Mouse (Mus musculus) forebrain, embryonic 12.5 days (tissue): ENCODE results near the gene Eef1akmt2. TPM values are rescaled to one million over a fixed set of nuclear protein-coding genes. Genes with fewer than 3 reads are reported as not detected.

Experiments
- ATAC-seq: fragments of 200-750 bp; cut with Nextera tagmentation; 2 replicates; pipeline ENCODE4 v1.8.0; 2017; ENCODE audit warnings: moderate TSS enrichment; ENCODE audit not compliant: low FRiP score
- H3K27ac ChIP-seq: fragments of 300-500 bp; sonication (generic); 2 replicates; pipeline ENCODE4 v1.5.1; 2016; ENCODE audit warnings: mild to moderate bottlenecking
- H3K27me3 ChIP-seq: fragments of 300-500 bp; sonication (generic); 2 replicates; pipeline ENCODE4 v1.6.1; 2016; ENCODE audit warnings: mild to moderate bottlenecking
- H3K36me3 ChIP-seq: fragments of 300-500 bp; sonication (generic); replicated peaks from 2 replicates; pipeline ENCODE4 v1.6.1; 2016; ENCODE audit warnings: mild to moderate bottlenecking
- H3K4me1 ChIP-seq: fragments of 300-500 bp; sonication (generic); 2 replicates; pipeline ENCODE4 v1.6.1; 2016
- H3K4me2 ChIP-seq: fragments of 300-500 bp; sonication (generic); 2 replicates; pipeline ENCODE4 v1.6.1; 2016; ENCODE audit warnings: mild to moderate bottlenecking, moderate library complexity
- H3K4me3 ChIP-seq: fragments of 300-500 bp; sonication (generic); replicated peaks from 2 replicates; pipeline ENCODE4 v1.5.1; 2016; ENCODE audit warnings: mild to moderate bottlenecking
- H3K9ac ChIP-seq: fragments of 300-500 bp; sonication (generic); 2 replicates; pipeline ENCODE4 v1.6.1; 2016; ENCODE audit warnings: mild to moderate bottlenecking
- H3K9me3 ChIP-seq: fragments of 300-500 bp; sonication (generic); 2 replicates; pipeline ENCODE4 v1.6.1; 2016
- WGBS: fragments of 180-500 bp; shearing (Covaris S2); methylation state at CpG from one replicate; pipeline ENCODE4 v1.1.7; 2016; 5-methylcytosine and 5-hydroxymethylcytosine counted together
- polyA plus RNA-seq: library from polyadenylated mRNA; unstranded; fragments of >200 nt; fragmentation: Nextera tagmentation; extraction: Ambion mirVana; gene quantifications from 2 replicates; pipeline ENCODE4 v1.2.1, GENCODE M21; 2016

The Eef1akmt2 gene
- polyA plus RNA-seq, result 93.6 and 93.7 TPM in 2 replicates

- Histone ChIP-seq H3K4me1 (peaks cover 10% of the 10 kb centered on the region), H3K4me3 (peak within 1 kb of the TSS; percentile 68), H3K27ac (peak within 1 kb of the TSS; percentile 98), H3K4me2 (peak within 1 kb of the TSS; percentile 65), H3K36me3 (peaks cover 26% of the 10 kb centered on the region), H3K9me3 (no peaks in the 10 kb centered on the region), H3K27me3 (no peaks in the 10 kb centered on the region), H3K9ac (peak within 1 kb of the TSS; percentile 79)
- WGBS, result under 1% methylated on average over 37 of the region's 37 CpGs
- peak; percentile 97 for ATAC-seq
Observed at GRCm38 (mm10) chr7:132852173-132852844, at the start of gene Eef1akmt2. TSS of gene Eef1akmt2 (minus strand) at chr7:132852673.

- Histone ChIP-seq H3K4me2 (no peak overlapping the region), H3K4me1 (no peaks in the 10 kb centered on the region), H3K36me3 (no peaks in the 10 kb centered on the region), H3K4me3 (no peak overlapping the region), H3K9ac (no peak overlapping the region), H3K9me3 (no peaks in the 10 kb centered on the region), H3K27me3 (no peaks in the 10 kb centered on the region), H3K27ac (no peak overlapping the region)
- WGBS, result 65% methylated on average over 2 of the region's 2 CpGs
- no peak for ATAC-seq
Observed at GRCm38 (mm10) chr7:132900826-132901531, 48.5 kb upstream of the Eef1akmt2 start.

GRCm38 (mm10) chr7:132898234-132898633 lies 45.8 kb upstream of the Eef1akmt2 start:
- 93% methylated on average over 2 of the region's 2 CpGs for WGBS
- Histone ChIP-seq H3K27me3 (no peaks in the 10 kb centered on the region), H3K36me3 (no peaks in the 10 kb centered on the region), H3K4me1 (no peaks in the 10 kb centered on the region), H3K4me2 (no peak overlapping the region), H3K9me3 (no peaks in the 10 kb centered on the region), H3K27ac (no peak overlapping the region), H3K9ac (no peak overlapping the region), H3K4me3 (no peak overlapping the region)
- ATAC-seq, result no peak

- no peak overlapping the region for H3K9ac ChIP-seq
- H3K4me2 ChIP-seq, result no peak overlapping the region
- no peaks in the 10 kb centered on the region for H3K27me3 ChIP-seq
- no peak overlapping the region for H3K4me3 ChIP-seq
- no peak for ATAC-seq
- WGBS, result 83% methylated on average over 10 of the region's 10 CpGs
- H3K27ac ChIP-seq, result no peak overlapping the region
- H3K36me3 ChIP-seq, result no peaks in the 10 kb centered on the region
- no peaks in the 10 kb centered on the region for H3K4me1 ChIP-seq
- no peaks in the 10 kb centered on the region for H3K9me3 ChIP-seq
Observed at GRCm38 (mm10) chr7:132897258-132897657, 44.8 kb upstream of the Eef1akmt2 start.

- Histone ChIP-seq H3K27me3 (no peaks in the 10 kb centered on the region), H3K9ac (no peak overlapping the region), H3K27ac (no peak overlapping the region), H3K36me3 (no peaks in the 10 kb centered on the region), H3K4me2 (no peak overlapping the region), H3K4me3 (no peak overlapping the region), H3K9me3 (no peaks in the 10 kb centered on the region), H3K4me1 (no peaks in the 10 kb centered on the region)
- WGBS, result 89% methylated on average over 9 of the region's 9 CpGs
- no peak for ATAC-seq
Observed at GRCm38 (mm10) chr7:132896206-132896815, 43.8 kb upstream of the Eef1akmt2 start.

GRCm38 (mm10) chr7:132894841-132895555 lies 42.5 kb upstream of the Eef1akmt2 start:
- no peaks in the 10 kb centered on the region for H3K27me3 ChIP-seq
- no peak overlapping the region for H3K9ac ChIP-seq
- no peak overlapping the region for H3K4me2 ChIP-seq
- H3K27ac ChIP-seq, result no peak overlapping the region
- H3K4me3 ChIP-seq, result no peak overlapping the region
- H3K9me3 ChIP-seq, result no peaks in the 10 kb centered on the region
- H3K36me3 ChIP-seq, result no peaks in the 10 kb centered on the region
- WGBS, result 78% methylated on average over 7 of the region's 7 CpGs
- ATAC-seq, result no peak
- no peaks in the 10 kb centered on the region for H3K4me1 ChIP-seq

- Histone ChIP-seq H3K9me3 (no peaks in the 10 kb centered on the region), H3K9ac (no peak overlapping the region), H3K27ac (no peak overlapping the region), H3K36me3 (no peaks in the 10 kb centered on the region), H3K4me1 (no peaks in the 10 kb centered on the region), H3K4me3 (no peak overlapping the region), H3K4me2 (no peak overlapping the region), H3K27me3 (no peaks in the 10 kb centered on the region)
- no peak for ATAC-seq
- 88% methylated on average over 1 of the region's 1 CpGs for WGBS
Observed at GRCm38 (mm10) chr7:132893336-132893735, 40.9 kb upstream of the Eef1akmt2 start.

GRCm38 (mm10) chr7:132892806-132893205 lies 40.3 kb upstream of the Eef1akmt2 start:
- H3K27ac ChIP-seq, result no peak overlapping the region
- H3K27me3 ChIP-seq, result no peaks in the 10 kb centered on the region
- H3K9ac ChIP-seq, result no peak overlapping the region
- 85% methylated on average over 7 of the region's 7 CpGs for WGBS
- no peak overlapping the region for H3K4me3 ChIP-seq
- ATAC-seq, result no peak
- no peaks in the 10 kb centered on the region for H3K4me1 ChIP-seq
- no peak overlapping the region for H3K4me2 ChIP-seq
- no peaks in the 10 kb centered on the region for H3K9me3 ChIP-seq
- H3K36me3 ChIP-seq, result no peaks in the 10 kb centered on the region

GRCm38 (mm10) chr7:132892311-132892661 lies 39.8 kb upstream of the Eef1akmt2 start:
- no peak overlapping the region for H3K4me3 ChIP-seq
- no peaks in the 10 kb centered on the region for H3K9me3 ChIP-seq
- ATAC-seq, result no peak
- H3K36me3 ChIP-seq, result no peaks in the 10 kb centered on the region
- no peak overlapping the region for H3K4me2 ChIP-seq
- H3K4me1 ChIP-seq, result no peaks in the 10 kb centered on the region
- no peak overlapping the region for H3K9ac ChIP-seq
- H3K27ac ChIP-seq, result no peak overlapping the region
- no peaks in the 10 kb centered on the region for H3K27me3 ChIP-seq
- 61% methylated on average over 4 of the region's 4 CpGs for WGBS

- Histone ChIP-seq H3K9me3 (no peaks in the 10 kb centered on the region), H3K4me1 (no peaks in the 10 kb centered on the region), H3K4me2 (no peak overlapping the region), H3K9ac (no peak overlapping the region), H3K36me3 (no peaks in the 10 kb centered on the region), H3K27ac (no peak overlapping the region), H3K27me3 (no peaks in the 10 kb centered on the region), H3K4me3 (no peak overlapping the region)
- 94% methylated on average over 5 of the region's 5 CpGs for WGBS
- no peak for ATAC-seq
Observed at GRCm38 (mm10) chr7:132891561-132892310, 39.3 kb upstream of the Eef1akmt2 start.

- 84% methylated on average over 5 of the region's 5 CpGs for WGBS
- no peaks in the 10 kb centered on the region for H3K27me3 ChIP-seq
- H3K36me3 ChIP-seq, result peaks cover 4% of the 10 kb centered on the region; the same call in 1 of the 2 replicates
- H3K4me1 ChIP-seq, result no peaks in the 10 kb centered on the region
- no peak overlapping the region for H3K9ac ChIP-seq
- no peak overlapping the region for H3K4me3 ChIP-seq
- H3K4me2 ChIP-seq, result no peak overlapping the region
- no peak overlapping the region for H3K27ac ChIP-seq
- no peaks in the 10 kb centered on the region for H3K9me3 ChIP-seq
- no peak for ATAC-seq
Observed at GRCm38 (mm10) chr7:132890201-132890600, 37.7 kb upstream of the Eef1akmt2 start.

GRCm38 (mm10) chr7:132889691-132890090 lies 37.2 kb upstream of the Eef1akmt2 start:
- WGBS, result 94% methylated on average over 8 of the region's 8 CpGs
- Histone ChIP-seq H3K36me3 (peaks cover 9% of the 10 kb centered on the region), H3K4me3 (no peak overlapping the region), H3K9ac (no peak overlapping the region), H3K27ac (no peak overlapping the region), H3K4me2 (no peak overlapping the region), H3K27me3 (no peaks in the 10 kb centered on the region), H3K4me1 (no peaks in the 10 kb centered on the region), H3K9me3 (no peaks in the 10 kb centered on the region)
- ATAC-seq, result no peak
